Mouse (Mus musculus): Measurements from ENCODE around the gene Foxj1. TPM values are rescaled to one million over a fixed set of nuclear protein-coding genes. Genes with fewer than 3 reads are reported as not detected.

Gene Foxj1
- polyA plus RNA-seq, 1 experiment from 2014 or later, result 0.17 TPM

Other genes with a start within 250 kb of the Foxj1 start
- 74.0 and 82.4 TPM in 2 replicates for gene Wbp2, start 248.4 kb downstream of the Foxj1 start, polyA plus RNA-seq (2014; fragmentation: Nextera tagmentation; extraction: Ambion mirVana)
- 12.2 and 17.3 TPM in 2 replicates for gene Trim47, start 208.2 kb downstream of the Foxj1 start, polyA plus RNA-seq (2014; fragmentation: Nextera tagmentation; extraction: Ambion mirVana)
- 5.0 and 6.4 TPM in 2 replicates for gene Trim65, start 204.3 kb downstream of the Foxj1 start, polyA plus RNA-seq (2014; fragmentation: Nextera tagmentation; extraction: Ambion mirVana)
- gene Mrpl38, start 196.5 kb downstream of the Foxj1 start, polyA plus RNA-seq (2014; fragmentation: Nextera tagmentation; extraction: Ambion mirVana), result 93.9 and 94.2 TPM in 2 replicates
- 29.3 and 30.2 TPM in 2 replicates for gene Fbf1, start 167.2 kb downstream of the Foxj1 start, polyA plus RNA-seq (2014; fragmentation: Nextera tagmentation; extraction: Ambion mirVana)
- 80.9 and 81.3 TPM in 2 replicates for gene Ten1, start 136.5 kb downstream of the Foxj1 start, polyA plus RNA-seq (2014; fragmentation: Nextera tagmentation; extraction: Ambion mirVana)
- 29.0 and 29.6 TPM in 2 replicates for gene Acox1, start 136.4 kb downstream of the Foxj1 start, polyA plus RNA-seq (2014; fragmentation: Nextera tagmentation; extraction: Ambion mirVana)
- gene Evpl, start 97.3 kb downstream of the Foxj1 start, polyA plus RNA-seq (2014; fragmentation: Nextera tagmentation; extraction: Ambion mirVana), result 5.0 and 6.0 TPM in 2 replicates
- 71.8 and 74.2 TPM in 2 replicates for gene Srp68, start 61.2 kb downstream of the Foxj1 start, polyA plus RNA-seq (2014; fragmentation: Nextera tagmentation; extraction: Ambion mirVana)
- 0.13 and 0.15 TPM in 2 replicates for gene Galr2, start 54.5 kb downstream of the Foxj1 start, polyA plus RNA-seq (2014; fragmentation: Nextera tagmentation; extraction: Ambion mirVana)
- gene Exoc7, start 28.2 kb downstream of the Foxj1 start, polyA plus RNA-seq (2014; fragmentation: Nextera tagmentation; extraction: Ambion mirVana), result 67.3 and 72.7 TPM in 2 replicates
- gene Rnf157, start 77.6 kb upstream of the Foxj1 start, polyA plus RNA-seq (2014; fragmentation: Nextera tagmentation; extraction: Ambion mirVana), result 9.8 and 12.8 TPM in 2 replicates
- gene Ubald2, start 98.7 kb upstream of the Foxj1 start, polyA plus RNA-seq (2014; fragmentation: Nextera tagmentation; extraction: Ambion mirVana), result 56.1 and 60.7 TPM in 2 replicates
- gene Qrich2, start 130.8 kb upstream of the Foxj1 start, polyA plus RNA-seq (2014; fragmentation: Nextera tagmentation; extraction: Ambion mirVana), result 0.22 TPM in 1 of 2 replicates, not detected in the other
- 216 and 218 TPM in 2 replicates for gene Prpsap1, start 158.8 kb upstream of the Foxj1 start, polyA plus RNA-seq (2014; fragmentation: Nextera tagmentation; extraction: Ambion mirVana)
- 11.5 and 13.0 TPM in 2 replicates for gene Sphk1, start 195.5 kb upstream of the Foxj1 start, polyA plus RNA-seq (2014; fragmentation: Nextera tagmentation; extraction: Ambion mirVana)
- gene Ube2o, start 246.0 kb upstream of the Foxj1 start, polyA plus RNA-seq (2014; fragmentation: Nextera tagmentation; extraction: Ambion mirVana), result 10.1 and 11.4 TPM in 2 replicates